In the genomic region with DNA sequence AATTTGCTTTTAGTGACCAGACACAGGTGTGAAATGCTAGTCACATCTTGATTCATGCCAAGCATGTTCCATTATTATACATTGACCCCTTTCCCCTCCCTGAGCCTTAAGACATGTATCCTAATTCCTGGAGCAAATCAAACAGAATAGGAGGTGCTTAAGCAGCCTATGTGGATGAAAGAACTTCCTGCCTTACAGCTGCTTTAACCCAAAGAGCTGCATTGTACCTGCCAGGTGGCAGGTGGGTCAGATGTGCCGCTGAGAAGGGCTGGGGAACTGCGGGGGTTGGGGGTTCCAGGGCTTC, we compare ENCODE assay signal across 8 mouse cellular contexts. TPM values are rescaled to one million over a fixed set of nuclear protein-coding genes. Genes with fewer than 3 reads are reported as not detected.
A peak's percentile ranks its signal among the peaks of the same experiment; 100 is the strongest.
DNase-seq lines count a peak whose midpoint lies in the region; ATAC-seq lines count a peak whose summit lies in the region.

No protein-coding gene starts in this region.

- no peak for ATAC-seq in kidney, embryonic 16.5 days (ENCODE audit: low FRiP score, low TSS enrichment)
- ATAC-seq in hindbrain, embryonic 12.5 days (ENCODE audit: low FRiP score): no peak
- no peak for ATAC-seq in midbrain, embryonic 13.5 days

- H3K4me1 ChIP-seq in kidney, embryonic 16.5 days (ENCODE audit: insufficient read depth, low read length): peaks cover 18% of the 10 kb centered on the region
- H3K4me1 ChIP-seq in hindbrain, embryonic 12.5 days: peaks cover 18% of the 10 kb centered on the region
- peaks cover 32% of the 10 kb centered on the region for H3K4me1 ChIP-seq in midbrain, embryonic 13.5 days (replicated peaks)

- peaks cover 3% of the 10 kb centered on the region; the same call in 1 of the 2 replicates for H3K36me3 ChIP-seq in kidney, embryonic 16.5 days (ENCODE audit: insufficient read depth, low read length)
- H3K36me3 ChIP-seq in hindbrain, embryonic 12.5 days: no peaks in the 10 kb centered on the region
- peaks cover 3% of the 10 kb centered on the region; the same call in 1 of the 2 replicates for H3K36me3 ChIP-seq in midbrain, embryonic 13.5 days

- H3K4me2 ChIP-seq in kidney, embryonic 16.5 days (replicated peaks; ENCODE audit: low read depth, low read length): peak overlapping the region; percentile 74
- peak overlapping the region; percentile 83 for H3K4me2 ChIP-seq in hindbrain, embryonic 12.5 days (replicated peaks)
- peak overlapping the region; percentile 83 for H3K4me2 ChIP-seq in midbrain, embryonic 13.5 days (replicated peaks)

- 3% methylated on average over 2 of the region's 2 CpGs for WGBS in kidney, embryonic 16.5 days
- 4% methylated on average over 2 of the region's 2 CpGs for WGBS in hindbrain, embryonic 12.5 days
- WGBS in midbrain, embryonic 13.5 days: 9% methylated on average over 2 of the region's 2 CpGs

- H3K9ac ChIP-seq in kidney, embryonic 16.5 days (replicated peaks; ENCODE audit: low read length): peak overlapping the region; percentile 99
- peak overlapping the region; percentile 97 for H3K9ac ChIP-seq in hindbrain, embryonic 12.5 days
- peak overlapping the region; percentile 95 for H3K9ac ChIP-seq in midbrain, embryonic 13.5 days (replicated peaks)

- peak overlapping the region; percentile 99 for H3K27ac ChIP-seq in kidney, embryonic 16.5 days (ENCODE audit: low read length)
- peak overlapping the region; percentile 99 for H3K27ac ChIP-seq in hindbrain, embryonic 12.5 days
- H3K27ac ChIP-seq in midbrain, embryonic 13.5 days: peak overlapping the region; percentile 98

- no peaks in the 10 kb centered on the region for H3K27me3 ChIP-seq in kidney, embryonic 16.5 days (ENCODE audit: insufficient read depth, low read length)
- no peaks in the 10 kb centered on the region for H3K27me3 ChIP-seq in hindbrain, embryonic 12.5 days
- H3K27me3 ChIP-seq in midbrain, embryonic 13.5 days: no peaks in the 10 kb centered on the region

- DNase-seq in kidney, adult 11 months: no peak
- peak; percentile 19 for DNase-seq in MN1 (ENCODE audit: low spot score)
- DNase-seq in left cerebral cortex, postnatal 10 days (ENCODE audit: extremely low spot score in 1 of 2, low spot score in 2 of 2): no peak
- DNase-seq in spleen, postnatal 4 days (ENCODE audit: low spot score in 2 of 2): no peak
- DNase-seq in kidney, postnatal 25 days: no peak

- intact Hi-C loops in left cerebral cortex, postnatal 10 days (cut with DNase I): loop anchor here (5.0 kb wide), 1 partner anchor 50 kb away; the partner anchor contains the start of gene Lamtor3

- no peaks in the 10 kb centered on the region for H3K9me3 ChIP-seq in kidney, embryonic 16.5 days (ENCODE audit: low read length)
- H3K9me3 ChIP-seq in hindbrain, embryonic 12.5 days (replicated peaks): no peaks in the 10 kb centered on the region
- no peaks in the 10 kb centered on the region for H3K9me3 ChIP-seq in midbrain, embryonic 13.5 days

- peak overlapping the region; percentile 95 for H3K4me3 ChIP-seq in kidney, embryonic 16.5 days (ENCODE audit: low read length)
- H3K4me3 ChIP-seq in hindbrain, embryonic 12.5 days: peak overlapping the region; percentile 84
- peak overlapping the region; percentile 82 for H3K4me3 ChIP-seq in midbrain, embryonic 13.5 days (replicated peaks)

RNA-seq across cellular contexts. Expression of gene Dnajb14, which starts 0.4 kb away (rescaled TPM):
- 6.3 and 7.6 TPM in 2 replicates for polyA plus RNA-seq in kidney, embryonic 16.5 days (2015; fragmentation: Nextera tagmentation; extraction: Ambion mirVana)
- polyA plus RNA-seq in hindbrain, embryonic 12.5 days (2016; fragmentation: Nextera tagmentation; extraction: Ambion mirVana): 12.6 and 13.8 TPM in 2 replicates
- 9.4 and 12.1 TPM in 2 replicates for polyA plus RNA-seq in midbrain, embryonic 13.5 days (2015; fragmentation: Nextera tagmentation; extraction: Ambion mirVana)
- total RNA-seq in left cerebral cortex, postnatal 10 days (2021): 10 to 100 TPM; 39.1 to 41.5 TPM

RNA-seq across cellular contexts. Expression of gene H2afz, which starts 2.8 kb away (rescaled TPM):
- polyA plus RNA-seq in kidney, embryonic 16.5 days (2015; fragmentation: Nextera tagmentation; extraction: Ambion mirVana): 1,893 and 1,900 TPM in 2 replicates
- 1,731 and 1,841 TPM in 2 replicates for polyA plus RNA-seq in hindbrain, embryonic 12.5 days (2016; fragmentation: Nextera tagmentation; extraction: Ambion mirVana)
- polyA plus RNA-seq in midbrain, embryonic 13.5 days (2015; fragmentation: Nextera tagmentation; extraction: Ambion mirVana): 1,499 and 1,592 TPM in 2 replicates
- total RNA-seq in left cerebral cortex, postnatal 10 days (2021): 100 to 1,000 TPM; 180 to 201 TPM

RNA-seq across cellular contexts. Expression of gene Lamtor3, which starts 51.2 kb away (rescaled TPM):
- 118 and 125 TPM in 2 replicates for polyA plus RNA-seq in kidney, embryonic 16.5 days (2015; fragmentation: Nextera tagmentation; extraction: Ambion mirVana)
- polyA plus RNA-seq in hindbrain, embryonic 12.5 days (2016; fragmentation: Nextera tagmentation; extraction: Ambion mirVana): 97.6 and 98.1 TPM in 2 replicates
- polyA plus RNA-seq in midbrain, embryonic 13.5 days (2015; fragmentation: Nextera tagmentation; extraction: Ambion mirVana): 120 and 122 TPM in 2 replicates
- total RNA-seq in left cerebral cortex, postnatal 10 days (2021): 10 to 100 TPM; 66.2 to 68.8 TPM
